Mouse (Mus musculus): ENCODE measurements at regions not wholly inside any gene's neighbourhood (a gene's known extent, or its start where the extent isn't known, plus 50 kb on each side); places are given as distances from the start of the nearest gene placed in this dataset.

DNA sequence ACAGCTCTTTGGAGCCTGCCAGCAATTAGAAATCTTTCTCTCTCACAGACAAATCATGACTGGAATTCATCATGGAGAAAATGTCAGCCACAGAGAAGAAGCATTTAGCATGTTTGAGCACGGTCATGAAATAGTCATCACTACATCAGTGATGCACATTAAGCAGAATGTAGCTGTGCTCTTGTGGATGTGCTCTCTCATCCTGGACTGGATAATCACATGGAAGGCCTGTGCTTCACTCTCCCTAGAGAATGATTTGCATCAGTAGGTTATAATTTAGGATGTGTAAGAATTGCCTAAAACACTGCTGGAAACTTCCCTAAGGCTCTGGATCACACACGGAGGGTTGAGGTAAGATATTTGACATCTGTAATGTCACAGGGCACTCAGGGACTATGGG is 130.3 kb upstream of the Ctso start:
- no peak for TF ChIP-seq CTCF (IDR thresholded peaks at IDR 0.05; ENCODE audit: borderline replicate concordance, insufficient read depth, low read depth, low read length)
- TF ChIP-seq POLR2A (IDR thresholded peaks at IDR 0.05; ENCODE audit: borderline replicate concordance, insufficient read depth, low read length) = no peak
